ENCODE assay signal across 22 mouse cellular contexts in the genomic region with DNA sequence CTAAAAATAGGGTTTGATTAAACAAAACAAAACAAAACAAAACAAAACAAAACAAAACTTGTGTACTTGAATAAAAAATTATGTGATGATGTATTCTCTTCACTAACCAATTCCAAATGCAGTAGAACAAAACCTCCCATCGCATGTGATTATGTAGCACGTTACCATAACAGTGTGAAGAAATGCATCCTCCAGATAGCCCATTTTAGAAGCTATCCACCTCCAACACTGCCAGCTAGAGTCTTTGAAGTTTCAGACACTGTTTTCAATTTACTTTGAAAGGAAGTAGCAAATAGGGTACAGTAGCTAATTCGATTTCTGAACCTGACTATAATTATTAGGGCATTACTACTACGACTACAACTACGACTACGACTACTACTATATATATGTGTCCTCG.
"Had no signal": no experiment of that assay in that cellular context is flagged by ENCODE, and none has a peak within 500 bp of the region (broad histone marks: within the 10 kb centered on the region; RNA-seq: fewer than 3 reads in every experiment).

No protein-coding gene starts in this region.

- ATAC-seq: hindbrain, embryonic 16.5 days; hindbrain, postnatal 0 days; inflammation-experienced regulatory T-cells, adult 6 months; intestine, embryonic 15.5 days; intestine, embryonic 16.5 days; intestine, postnatal 0 days had no signal

- DNase-seq: heart, postnatal 10 days; heart, postnatal 14 days; heart, postnatal 36 days; heart, postnatal 4 days; kidney, adult 11 months; kidney, adult 18-20 months; kidney, adult 2 months; kidney, adult 8-10 months; kidney, adult 9 months; kidney, postnatal 10 days; kidney, postnatal 14 days; kidney, postnatal 25 days; kidney, postnatal 36 days; kidney, postnatal 4 days; layer of hippocampus, adult 9-11 months; layer of hippocampus, postnatal 36 days had no signal
